Mouse (Mus musculus): Measurements from ENCODE around the gene Slmap. TPM values are rescaled to one million over a fixed set of nuclear protein-coding genes. Genes with fewer than 3 reads are reported as not detected.
A peak's percentile ranks its signal among the peaks of the same experiment; 100 is the strongest.

Slmap gene
- total and polyA plus RNA-seq, 2 experiments: 10.5 to 50.8 TPM

DNA sequence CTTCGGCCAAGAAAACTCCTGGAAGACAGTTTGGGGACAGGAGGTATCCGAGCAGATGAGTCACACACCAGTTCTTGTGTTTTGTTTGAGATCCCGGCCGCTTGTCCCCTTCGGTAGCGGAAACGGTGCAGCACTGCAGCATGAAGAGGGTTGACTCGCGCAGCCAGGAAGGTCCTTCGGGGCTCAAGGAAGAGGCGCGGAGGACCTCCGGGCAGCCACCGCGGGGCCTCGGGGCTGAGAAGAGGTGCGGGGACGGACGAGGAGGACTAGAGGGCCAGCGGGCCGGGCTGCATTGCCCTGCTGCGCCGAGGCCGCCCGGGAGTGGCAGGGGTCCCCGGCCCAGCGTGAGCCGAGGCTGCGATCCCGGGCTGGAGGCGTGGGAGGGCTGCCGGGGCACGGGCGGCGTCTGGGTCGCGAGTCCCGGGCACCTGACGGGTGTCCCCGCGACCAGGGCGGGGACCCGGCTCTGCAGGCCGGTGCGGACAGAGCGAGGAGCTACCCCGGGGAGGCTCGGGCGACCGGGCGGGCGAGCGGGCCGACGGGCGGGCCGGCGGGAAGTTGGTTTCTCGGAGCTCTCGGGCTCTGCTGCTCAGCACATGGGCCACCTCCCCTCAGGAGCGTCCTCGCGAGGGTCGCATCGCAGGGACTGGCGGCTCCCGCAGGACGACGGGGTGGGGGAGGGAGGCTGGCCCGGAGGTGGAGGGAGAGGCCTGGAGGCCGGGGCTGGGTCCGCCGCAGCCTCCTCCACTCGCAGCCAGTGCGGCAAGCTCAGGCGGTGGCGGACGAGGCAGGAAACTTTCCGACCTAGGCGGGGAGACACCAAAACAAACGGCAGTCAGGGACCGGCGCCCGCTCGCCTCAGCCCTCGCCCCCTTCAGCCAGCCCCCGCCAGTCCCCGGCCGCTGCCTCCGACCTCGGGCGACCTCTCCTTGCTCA, 642 bp downstream of the Slmap start:
- TF ChIP-seq POLR2A (IDR thresholded peaks at IDR 0.05; ENCODE audit: extremely low read depth, insufficient read depth, low read length) (no peak), CTCF (IDR thresholded peaks at IDR 0.05; ENCODE audit: low read depth, low read length) (no peak)
- Histone ChIP-seq H3K4me3 (ENCODE audit: insufficient read depth, low read depth, low read length) (peak overlapping the region; percentile 98), H3K9ac (ENCODE audit: low read depth, low read length) (peak overlapping the region; percentile 97), H3K27ac (replicated peaks; ENCODE audit: insufficient read depth, low read depth, low read length) (peak overlapping the region; percentile 80), H3K36me3 (ENCODE audit: control insufficient read depth, insufficient read depth, low read length) (no peaks in the 10 kb centered on the region; the same call in 1 of the 2 replicates), H3K27me3 (ENCODE audit: control insufficient read depth, insufficient read depth, low read length) (no peaks in the 10 kb centered on the region), H3K4me1 (ENCODE audit: control insufficient read depth, insufficient read depth, low read length) (peaks cover 16% of the 10 kb centered on the region), H3K79me2 (ENCODE audit: control insufficient read depth, insufficient read depth, low read length) (peaks cover 23% of the 10 kb centered on the region; the same call in 1 of the 2 replicates)
- DNase-seq (ENCODE audit: extremely low read depth, low read depth, low spot score): no peak
- WGBS: under 1% methylated on average over 92 of the region's 92 CpGs

DNA sequence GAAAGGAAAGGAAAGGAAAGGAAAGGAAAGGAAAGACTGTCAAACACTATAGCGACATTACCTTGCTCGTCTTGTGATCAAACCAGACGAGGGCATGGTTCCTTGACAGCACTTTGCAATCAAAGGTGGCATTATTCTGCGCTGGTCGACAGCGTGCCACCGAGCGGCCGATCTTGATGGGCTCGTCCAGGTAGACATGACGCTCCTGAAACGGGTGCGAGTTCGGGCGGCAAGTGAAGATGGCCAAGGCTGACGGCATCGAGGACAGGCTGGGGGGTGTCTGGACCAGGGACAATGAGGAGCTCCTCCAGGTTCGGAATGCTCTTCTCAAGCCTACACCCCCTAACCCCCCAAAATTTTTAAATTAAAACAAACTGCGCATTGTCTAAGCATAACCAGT, 1.5 kb downstream of the Slmap start:
- Histone ChIP-seq H3K4me1 (ENCODE audit: control insufficient read depth, insufficient read depth, low read length) (peaks cover 17% of the 10 kb centered on the region), H3K36me3 (ENCODE audit: control insufficient read depth, insufficient read depth, low read length) (no peaks in the 10 kb centered on the region; the same call in 1 of the 2 replicates), H3K27me3 (ENCODE audit: control insufficient read depth, insufficient read depth, low read length) (no peaks in the 10 kb centered on the region), H3K9ac (ENCODE audit: low read depth, low read length) (peak overlapping the region; percentile 97), H3K4me3 (ENCODE audit: insufficient read depth, low read depth, low read length) (peak overlapping the region; percentile 98), H3K79me2 (ENCODE audit: control insufficient read depth, insufficient read depth, low read length) (peaks cover 27% of the 10 kb centered on the region; the same call in 1 of the 2 replicates), H3K27ac (replicated peaks; ENCODE audit: insufficient read depth, low read depth, low read length) (peak overlapping the region; percentile 80)
- DNase-seq (ENCODE audit: extremely low read depth, low read depth, low spot score): peak; percentile 44
- WGBS: 13% methylated on average over 19 of the region's 19 CpGs
- no peak for TF ChIP-seq CTCF (IDR thresholded peaks at IDR 0.05; ENCODE audit: low read depth, low read length)
- no peak for TF ChIP-seq POLR2A (IDR thresholded peaks at IDR 0.05; ENCODE audit: extremely low read depth, insufficient read depth, low read length)

DNA sequence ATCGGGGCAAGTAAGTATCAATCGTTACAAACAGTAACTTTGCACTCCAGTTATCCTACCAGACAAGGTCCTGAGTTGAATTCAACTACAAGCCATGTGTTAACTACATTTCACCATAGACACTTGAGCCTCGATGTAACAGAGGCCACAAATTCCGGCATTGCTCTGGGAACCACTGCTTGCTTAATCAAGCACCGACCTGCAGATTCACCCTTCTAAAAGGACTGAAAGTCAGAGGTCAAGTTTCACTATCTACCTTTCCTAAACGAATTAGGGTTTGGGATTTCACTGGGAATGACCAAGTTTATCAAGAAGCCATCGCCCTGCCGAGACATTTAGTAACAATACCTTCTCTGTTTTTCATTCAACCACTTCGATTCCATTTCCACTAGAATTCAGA, 2.0 kb downstream of the Slmap start:
- Histone ChIP-seq H3K4me1 (ENCODE audit: control insufficient read depth, insufficient read depth, low read length) (peaks cover 19% of the 10 kb centered on the region), H3K27ac (replicated peaks; ENCODE audit: insufficient read depth, low read depth, low read length) (peak overlapping the region; percentile 80; the same call in 1 of the 2 replicates), H3K4me3 (ENCODE audit: insufficient read depth, low read depth, low read length) (peak overlapping the region; percentile 98), H3K79me2 (ENCODE audit: control insufficient read depth, insufficient read depth, low read length) (peaks cover 29% of the 10 kb centered on the region; the same call in 1 of the 2 replicates), H3K36me3 (ENCODE audit: control insufficient read depth, insufficient read depth, low read length) (no peaks in the 10 kb centered on the region; the same call in 1 of the 2 replicates), H3K27me3 (ENCODE audit: control insufficient read depth, insufficient read depth, low read length) (no peaks in the 10 kb centered on the region), H3K9ac (ENCODE audit: low read depth, low read length) (peak overlapping the region; percentile 97; the same call in 1 of the 2 replicates)
- TF ChIP-seq CTCF (IDR thresholded peaks at IDR 0.05; ENCODE audit: low read depth, low read length) (no peak), POLR2A (IDR thresholded peaks at IDR 0.05; ENCODE audit: extremely low read depth, insufficient read depth, low read length) (no peak)
- DNase-seq (ENCODE audit: extremely low read depth, low read depth, low spot score): peak; percentile 87
- 8% methylated on average over 9 of the region's 9 CpGs for WGBS

DNA sequence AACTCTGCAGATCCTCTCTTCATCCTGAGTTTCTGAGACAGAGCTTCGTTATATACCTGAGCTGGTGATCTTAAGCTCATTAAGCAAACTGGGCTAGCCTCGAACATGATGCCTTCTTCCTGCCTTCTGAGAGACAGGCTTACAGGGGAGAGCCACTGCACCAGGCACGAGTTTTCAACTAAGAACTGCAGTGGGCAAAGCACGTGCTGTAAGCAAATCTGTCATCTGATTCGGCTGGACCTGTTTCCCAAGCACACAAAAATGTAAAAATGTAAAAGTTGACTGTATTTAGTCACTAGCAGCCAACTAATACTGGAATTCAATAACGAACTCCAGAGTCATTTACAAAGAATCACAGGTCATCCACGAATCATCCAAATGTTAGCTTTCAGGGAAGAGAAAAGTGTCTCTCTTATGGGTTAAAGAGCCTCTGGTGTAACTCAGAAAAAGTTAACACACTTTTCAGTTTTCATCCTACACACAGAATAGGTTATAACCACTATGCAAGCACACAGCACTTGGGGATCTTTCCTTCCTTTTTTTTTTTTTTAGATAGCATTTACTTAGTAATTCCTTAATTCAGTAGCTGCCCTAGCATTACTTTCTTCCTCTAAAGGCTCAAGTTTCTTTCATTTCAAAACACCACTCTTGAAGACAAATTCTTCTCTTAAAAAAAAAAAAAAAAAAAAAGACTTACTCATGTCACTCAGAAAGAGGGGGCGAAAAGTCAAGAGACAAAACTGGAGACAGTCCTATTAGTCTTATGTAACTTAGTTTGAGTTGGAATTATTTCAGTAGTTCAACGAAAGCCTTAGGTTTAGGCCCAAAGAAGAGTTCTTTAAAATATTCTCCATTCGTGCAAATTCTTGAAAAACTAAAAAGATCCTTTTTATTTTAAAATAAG, 3.1 kb downstream of the Slmap start:
- WGBS: 21% methylated on average over 10 of the region's 10 CpGs
- peaks cover 21% of the 10 kb centered on the region for H3K4me1 ChIP-seq (ENCODE audit: control insufficient read depth, insufficient read depth, low read length)
- peak; percentile 65 for DNase-seq (ENCODE audit: extremely low read depth, low read depth, low spot score)
- H3K9ac ChIP-seq (ENCODE audit: low read depth, low read length): no peak overlapping the region
- peaks cover 34% of the 10 kb centered on the region; the same call in 1 of the 2 replicates for H3K79me2 ChIP-seq (ENCODE audit: control insufficient read depth, insufficient read depth, low read length)
- H3K27ac ChIP-seq (replicated peaks; ENCODE audit: insufficient read depth, low read depth, low read length): 0 out of 2 replicates have a peak overlapping the region, but pooled peaks have one; percentile 4
- H3K4me3 ChIP-seq (ENCODE audit: insufficient read depth, low read depth, low read length): peak overlapping the region; percentile 26; the same call in 1 of the 2 replicates
- H3K27me3 ChIP-seq (ENCODE audit: control insufficient read depth, insufficient read depth, low read length): no peaks in the 10 kb centered on the region
- H3K36me3 ChIP-seq (ENCODE audit: control insufficient read depth, insufficient read depth, low read length): no peaks in the 10 kb centered on the region; the same call in 1 of the 2 replicates
- TF ChIP-seq POLR2A (IDR thresholded peaks at IDR 0.05; ENCODE audit: extremely low read depth, insufficient read depth, low read length) (no peak), CTCF (IDR thresholded peaks at IDR 0.05; ENCODE audit: low read depth, low read length) (no peak)

DNA sequence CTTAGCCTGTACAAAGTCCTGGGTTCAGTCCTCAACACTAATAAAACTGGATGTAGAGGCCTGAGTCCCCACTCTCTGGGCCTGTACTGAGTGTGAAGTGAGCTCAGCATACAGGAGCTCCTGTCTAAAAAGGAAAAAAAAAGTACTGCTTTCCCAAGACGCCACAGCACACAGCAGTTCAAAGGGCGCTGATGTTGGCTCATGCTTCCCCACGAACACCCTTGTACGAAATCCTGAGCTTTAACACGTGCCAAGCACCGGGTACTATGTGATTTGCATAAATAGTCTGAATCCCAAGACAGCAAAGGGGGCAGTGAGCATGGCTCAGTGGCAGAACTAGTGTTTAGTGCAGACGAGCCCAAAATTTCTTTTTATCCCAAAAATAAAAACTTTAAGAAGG, 4.4 kb downstream of the Slmap start:
- H3K4me1 ChIP-seq (ENCODE audit: control insufficient read depth, insufficient read depth, low read length): peaks cover 27% of the 10 kb centered on the region
- peaks cover 2% of the 10 kb centered on the region; the same call in 1 of the 2 replicates for H3K36me3 ChIP-seq (ENCODE audit: control insufficient read depth, insufficient read depth, low read length)
- H3K9ac ChIP-seq (ENCODE audit: low read depth, low read length): no peak overlapping the region
- no peak for TF ChIP-seq POLR2A (IDR thresholded peaks at IDR 0.05; ENCODE audit: extremely low read depth, insufficient read depth, low read length)
- no peak for TF ChIP-seq CTCF (IDR thresholded peaks at IDR 0.05; ENCODE audit: low read depth, low read length)
- peak overlapping the region; percentile 31 for H3K27ac ChIP-seq (replicated peaks; ENCODE audit: insufficient read depth, low read depth, low read length)
- 9% methylated on average over 7 of the region's 7 CpGs for WGBS
- peaks cover 36% of the 10 kb centered on the region; the same call in 1 of the 2 replicates for H3K79me2 ChIP-seq (ENCODE audit: control insufficient read depth, insufficient read depth, low read length)
- no peaks in the 10 kb centered on the region for H3K27me3 ChIP-seq (ENCODE audit: control insufficient read depth, insufficient read depth, low read length)
- DNase-seq (ENCODE audit: extremely low read depth, low read depth, low spot score): peak; percentile 89
- H3K4me3 ChIP-seq (ENCODE audit: insufficient read depth, low read depth, low read length): no peak overlapping the region
